Mouse (Mus musculus): ENCODE results near the gene Cul9. TPM values are rescaled to one million over a fixed set of nuclear protein-coding genes. Genes with fewer than 3 reads are reported as not detected.
"Not testable (repeated sequence)": the region's sequence is repeated elsewhere in the genome, so short reads cannot be mapped to it uniquely, and the experiment has no call there.

The Cul9 gene
- polyA plus RNA-seq, 1 experiment from 2014 or later, result 19.7 TPM

DNA sequence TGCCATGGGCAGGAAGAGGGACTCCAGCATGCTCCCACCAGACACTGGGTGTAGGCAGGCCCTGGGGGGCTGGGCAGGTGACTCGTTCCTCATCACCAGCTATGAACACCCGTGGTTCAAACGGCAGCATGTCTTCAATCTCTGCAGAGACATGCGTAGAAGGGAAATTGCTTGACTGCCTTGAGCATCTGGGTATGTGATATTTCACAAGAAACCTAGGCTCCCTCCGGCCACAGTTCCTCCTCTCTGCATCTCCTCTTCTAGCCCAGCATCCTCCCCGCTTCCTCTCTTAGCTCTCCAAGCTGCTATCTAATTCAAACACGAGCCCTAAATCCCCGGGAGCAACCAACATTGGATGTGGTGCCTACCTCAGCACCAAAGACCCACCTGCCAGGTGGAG is 40.1 kb upstream of the Cul9 start:
- no peak for ATAC-seq
- Histone ChIP-seq H3K4me2 (ENCODE audit: low read length) (no peak overlapping the region), H3K4me3 (ENCODE audit: low read length) (no peak overlapping the region), H3K4me1 (ENCODE audit: control insufficient read depth, insufficient read depth, low read depth, low read length) (no peaks in the 10 kb centered on the region), H3K36me3 (ENCODE audit: control insufficient read depth, insufficient read depth, low read length) (peaks cover 18% of the 10 kb centered on the region), H3K27me3 (replicated peaks; ENCODE audit: control insufficient read depth, insufficient read depth, low read length) (no peaks in the 10 kb centered on the region), H3K9me3 (ENCODE audit: control insufficient read depth, low read length) (no peaks in the 10 kb centered on the region), H3K9ac (ENCODE audit: low read depth, low read length) (no peak overlapping the region), H3K27ac (ENCODE audit: low read depth, low read length) (no peak overlapping the region)
- 93% methylated on average over 8 of the region's 8 CpGs for WGBS

DNA sequence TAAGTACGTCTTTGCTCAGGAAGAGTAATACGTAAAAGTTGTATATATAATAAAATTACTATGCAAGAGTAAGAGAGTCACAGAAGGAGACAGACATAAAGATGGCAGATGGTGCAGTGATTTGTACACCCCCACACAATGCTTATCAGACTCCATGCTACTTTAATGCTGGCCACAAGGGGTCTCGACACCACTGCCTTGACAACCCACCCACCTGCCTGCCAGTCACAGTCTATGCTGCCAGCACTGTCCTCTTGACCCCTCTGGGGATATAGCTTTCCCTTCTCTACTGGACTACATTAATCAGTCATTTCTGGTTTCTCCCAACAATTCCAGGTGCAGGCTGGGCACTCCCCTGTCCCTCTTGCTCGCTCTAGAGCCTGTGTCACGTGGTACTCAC is 32.5 kb upstream of the Cul9 start:
- H3K9ac ChIP-seq (ENCODE audit: low read depth, low read length), result no peak overlapping the region
- no peaks in the 10 kb centered on the region for H3K4me1 ChIP-seq (ENCODE audit: control insufficient read depth, insufficient read depth, low read depth, low read length)
- ATAC-seq, result peak; percentile 37; the same call in 1 of the 2 replicates
- H3K36me3 ChIP-seq (ENCODE audit: control insufficient read depth, insufficient read depth, low read length), result peaks cover 36% of the 10 kb centered on the region
- H3K9me3 ChIP-seq (ENCODE audit: control insufficient read depth, low read length), result no peaks in the 10 kb centered on the region
- H3K4me2 ChIP-seq (ENCODE audit: low read length), result no peak overlapping the region
- H3K4me3 ChIP-seq (ENCODE audit: low read length), result no peak overlapping the region
- no peaks in the 10 kb centered on the region for H3K27me3 ChIP-seq (replicated peaks; ENCODE audit: control insufficient read depth, insufficient read depth, low read length)
- WGBS, result 78% methylated on average over 5 of the region's 5 CpGs
- no peak overlapping the region for H3K27ac ChIP-seq (ENCODE audit: low read depth, low read length)

DNA sequence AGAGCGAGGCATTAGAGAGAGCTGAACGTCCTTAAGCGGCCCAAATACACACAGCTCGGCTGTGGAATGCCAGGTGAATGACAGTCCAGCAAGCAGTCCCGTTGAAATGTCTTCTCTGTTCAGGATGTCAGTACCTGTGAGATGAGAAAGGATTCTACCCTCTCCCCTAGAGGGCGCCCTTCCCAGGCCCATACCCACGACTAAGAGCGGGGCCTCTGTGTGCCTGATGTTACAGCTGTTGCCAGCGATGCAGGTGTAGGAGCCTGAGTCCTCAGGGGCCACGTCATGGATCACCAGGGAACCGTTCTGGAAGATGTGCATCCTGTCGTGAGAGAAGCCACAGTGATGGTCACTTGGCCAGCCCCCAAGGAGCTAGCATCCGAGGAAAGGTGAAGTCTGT is 29.9 kb upstream of the Cul9 start:
- H3K36me3 ChIP-seq (ENCODE audit: control insufficient read depth, insufficient read depth, low read length), result peaks cover 49% of the 10 kb centered on the region
- H3K27ac ChIP-seq (ENCODE audit: low read depth, low read length), result no peak overlapping the region
- WGBS, result 93% methylated on average over 13 of the region's 13 CpGs
- ATAC-seq, result no peak
- H3K27me3 ChIP-seq (replicated peaks; ENCODE audit: control insufficient read depth, insufficient read depth, low read length), result no peaks in the 10 kb centered on the region
- no peak overlapping the region for H3K9ac ChIP-seq (ENCODE audit: low read depth, low read length)
- H3K4me1 ChIP-seq (ENCODE audit: control insufficient read depth, insufficient read depth, low read depth, low read length), result no peaks in the 10 kb centered on the region
- no peak overlapping the region for H3K4me3 ChIP-seq (ENCODE audit: low read length)
- no peaks in the 10 kb centered on the region for H3K9me3 ChIP-seq (ENCODE audit: control insufficient read depth, low read length)
- no peak overlapping the region for H3K4me2 ChIP-seq (ENCODE audit: low read length)

DNA sequence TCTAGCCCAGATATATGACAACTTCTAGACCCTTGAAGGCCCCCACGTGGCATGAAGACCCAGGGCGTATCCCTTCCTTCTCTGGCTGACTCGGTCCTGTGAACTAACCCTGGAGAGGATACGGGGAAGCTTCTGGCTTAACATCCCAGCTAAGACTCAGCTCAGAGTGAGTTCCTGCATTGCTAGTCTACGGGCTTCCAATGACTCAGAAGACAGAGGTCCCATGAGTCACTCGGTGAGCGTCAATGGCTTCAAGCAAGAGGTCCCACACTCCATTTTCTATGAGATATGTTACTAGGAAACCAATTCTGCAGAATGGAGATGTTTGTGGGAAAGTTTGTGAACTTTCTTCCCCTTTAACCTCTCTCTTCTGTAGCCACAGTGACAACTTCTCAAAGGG is 28.3 kb upstream of the Cul9 start:
- ATAC-seq, result no peak
- H3K4me2 ChIP-seq (ENCODE audit: low read length), result no peak overlapping the region
- peaks cover 49% of the 10 kb centered on the region for H3K36me3 ChIP-seq (ENCODE audit: control insufficient read depth, insufficient read depth, low read length)
- H3K9ac ChIP-seq (ENCODE audit: low read depth, low read length), result no peak overlapping the region
- 94% methylated on average over 7 of the region's 7 CpGs for WGBS
- H3K27ac ChIP-seq (ENCODE audit: low read depth, low read length), result no peak overlapping the region
- no peak overlapping the region for H3K4me3 ChIP-seq (ENCODE audit: low read length)
- H3K9me3 ChIP-seq (ENCODE audit: control insufficient read depth, low read length), result no peaks in the 10 kb centered on the region
- H3K27me3 ChIP-seq (replicated peaks; ENCODE audit: control insufficient read depth, insufficient read depth, low read length), result no peaks in the 10 kb centered on the region
- no peaks in the 10 kb centered on the region for H3K4me1 ChIP-seq (ENCODE audit: control insufficient read depth, insufficient read depth, low read depth, low read length)

DNA sequence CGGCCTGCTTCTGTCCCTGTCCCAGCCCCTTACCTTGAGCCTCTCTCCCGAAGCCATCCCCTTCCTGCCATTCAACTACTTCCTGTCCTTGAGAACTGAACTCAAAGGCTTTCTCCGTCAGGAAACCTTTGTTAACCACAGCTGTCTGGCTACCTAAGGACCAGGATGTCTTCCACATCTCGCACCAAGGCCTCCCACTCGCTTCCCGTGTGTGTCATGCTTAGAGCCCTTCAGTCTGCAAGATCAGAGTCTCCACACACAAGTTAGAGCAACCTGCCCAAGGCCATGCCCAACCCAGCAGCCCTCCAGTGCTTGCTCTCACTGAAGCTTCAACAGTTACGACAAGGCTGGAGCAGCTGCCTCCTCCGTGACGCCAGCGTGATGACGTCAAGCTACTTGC is 24.8 kb upstream of the Cul9 start:
- peaks cover 42% of the 10 kb centered on the region for H3K36me3 ChIP-seq (ENCODE audit: control insufficient read depth, insufficient read depth, low read length)
- no peak for ATAC-seq

DNA sequence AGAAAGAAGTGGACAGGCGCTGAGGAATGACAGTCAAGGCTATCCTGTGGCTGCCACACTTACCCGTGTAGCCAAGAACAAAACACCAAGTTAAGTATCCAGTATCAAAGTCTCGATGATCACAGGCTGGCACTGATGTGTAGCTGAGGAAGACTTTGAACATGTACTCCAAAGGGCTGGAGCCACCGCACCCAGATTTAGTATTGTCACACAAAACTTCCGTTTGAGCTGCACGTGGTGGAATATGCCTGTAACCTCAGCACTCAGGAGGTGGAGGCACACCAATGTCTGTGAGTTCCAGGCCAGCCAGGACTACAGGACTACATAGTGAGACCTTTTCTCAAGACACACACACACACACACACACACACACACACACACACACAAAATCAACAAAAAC is 13.0 kb upstream of the Cul9 start:
- no peaks in the 10 kb centered on the region for H3K27me3 ChIP-seq (replicated peaks; ENCODE audit: control insufficient read depth, insufficient read depth, low read length)
- H3K4me2 ChIP-seq (ENCODE audit: low read length), result no peak overlapping the region
- H3K27ac ChIP-seq (ENCODE audit: low read depth, low read length), result no peak overlapping the region
- no peak for ATAC-seq
- H3K36me3 ChIP-seq (ENCODE audit: control insufficient read depth, insufficient read depth, low read length), result peaks cover 6% of the 10 kb centered on the region; the same call in 1 of the 2 replicates
- peaks cover 7% of the 10 kb centered on the region for H3K4me1 ChIP-seq (ENCODE audit: control insufficient read depth, insufficient read depth, low read depth, low read length)
- no peak overlapping the region for H3K9ac ChIP-seq (ENCODE audit: low read depth, low read length)
- no peaks in the 10 kb centered on the region for H3K9me3 ChIP-seq (ENCODE audit: control insufficient read depth, low read length)
- WGBS, result 85% methylated on average over 6 of the region's 6 CpGs
- H3K4me3 ChIP-seq (ENCODE audit: low read length), result no peak overlapping the region

More for the DNA sequence above, 24.8 kb upstream of the Cul9 start:
- H3K4me2 ChIP-seq (ENCODE audit: low read length), result no peak overlapping the region
- H3K4me1 ChIP-seq (ENCODE audit: control insufficient read depth, insufficient read depth, low read depth, low read length), result no peaks in the 10 kb centered on the region
- 92% methylated on average over 11 of the region's 11 CpGs for WGBS
- H3K9me3 ChIP-seq (ENCODE audit: control insufficient read depth, low read length), result no peaks in the 10 kb centered on the region
- H3K9ac ChIP-seq (ENCODE audit: low read depth, low read length), result no peak overlapping the region
- H3K27ac ChIP-seq (ENCODE audit: low read depth, low read length), result no peak overlapping the region
- H3K27me3 ChIP-seq (replicated peaks; ENCODE audit: control insufficient read depth, insufficient read depth, low read length), result no peaks in the 10 kb centered on the region
- no peak overlapping the region for H3K4me3 ChIP-seq (ENCODE audit: low read length)

DNA sequence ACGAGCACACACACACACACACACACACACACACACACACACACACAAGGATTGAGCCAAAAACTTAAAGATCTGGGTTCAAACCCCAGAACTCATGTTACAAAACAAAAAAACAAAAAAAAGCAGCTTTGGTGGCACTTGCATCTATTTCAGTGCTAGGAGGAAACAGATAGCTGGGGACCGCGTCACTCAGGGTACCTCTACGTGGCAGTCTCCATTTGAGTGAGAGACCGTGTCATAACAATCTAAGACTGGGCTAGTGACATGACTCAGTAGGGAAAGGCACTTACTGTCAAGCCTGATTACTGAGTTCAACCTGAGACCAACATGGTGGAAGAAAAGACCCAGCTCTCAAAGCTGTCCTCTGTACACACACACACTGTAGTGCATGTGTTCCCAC is 12.0 kb upstream of the Cul9 start:
- H3K27me3 ChIP-seq (replicated peaks; ENCODE audit: control insufficient read depth, insufficient read depth, low read length), result no peaks in the 10 kb centered on the region
- H3K36me3 ChIP-seq (ENCODE audit: control insufficient read depth, insufficient read depth, low read length), result no peaks in the 10 kb centered on the region
- no peak overlapping the region for H3K4me3 ChIP-seq (ENCODE audit: low read length)
- ATAC-seq, result no peak
- 88% methylated on average over 5 of the region's 5 CpGs for WGBS
- no peak overlapping the region for H3K9ac ChIP-seq (ENCODE audit: low read depth, low read length)
- H3K4me2 ChIP-seq (ENCODE audit: low read length), result no peak overlapping the region
- H3K4me1 ChIP-seq (ENCODE audit: control insufficient read depth, insufficient read depth, low read depth, low read length), result peaks cover 17% of the 10 kb centered on the region
- H3K9me3 ChIP-seq (ENCODE audit: control insufficient read depth, low read length), result no peaks in the 10 kb centered on the region
- no peak overlapping the region for H3K27ac ChIP-seq (ENCODE audit: low read depth, low read length)

DNA sequence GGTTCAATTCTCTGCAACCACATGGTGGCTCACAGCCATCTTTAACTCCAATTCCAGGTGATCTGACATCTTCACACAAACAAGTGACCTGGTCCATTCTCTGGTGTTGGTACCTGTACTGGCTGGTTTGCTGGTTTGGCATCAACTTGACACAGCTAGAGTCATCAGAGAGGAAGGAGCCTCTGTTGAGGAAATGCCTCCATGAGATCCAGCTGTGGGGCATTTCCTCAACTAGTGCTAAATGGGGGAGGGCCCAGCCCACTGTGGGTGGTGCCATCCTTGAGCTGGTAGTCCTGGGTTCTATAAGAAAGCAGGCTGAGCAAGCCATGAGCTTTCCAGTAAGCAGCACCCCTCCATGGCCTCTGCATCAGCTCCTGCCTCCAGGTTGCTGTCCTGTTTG is 11.1 kb upstream of the Cul9 start:
- H3K27ac ChIP-seq (ENCODE audit: low read depth, low read length); H3K4me2 ChIP-seq (ENCODE audit: low read length); H3K9me3 ChIP-seq (ENCODE audit: control insufficient read depth, low read length); H3K9ac ChIP-seq (ENCODE audit: low read depth, low read length); H3K36me3 ChIP-seq (ENCODE audit: control insufficient read depth, insufficient read depth, low read length); H3K27me3 ChIP-seq (replicated peaks; ENCODE audit: control insufficient read depth, insufficient read depth, low read length); H3K4me3 ChIP-seq (ENCODE audit: low read length); ATAC-seq: not testable (repeated sequence)
- H3K4me1 ChIP-seq (ENCODE audit: control insufficient read depth, insufficient read depth, low read depth, low read length), result peaks cover 25% of the 10 kb centered on the region

DNA sequence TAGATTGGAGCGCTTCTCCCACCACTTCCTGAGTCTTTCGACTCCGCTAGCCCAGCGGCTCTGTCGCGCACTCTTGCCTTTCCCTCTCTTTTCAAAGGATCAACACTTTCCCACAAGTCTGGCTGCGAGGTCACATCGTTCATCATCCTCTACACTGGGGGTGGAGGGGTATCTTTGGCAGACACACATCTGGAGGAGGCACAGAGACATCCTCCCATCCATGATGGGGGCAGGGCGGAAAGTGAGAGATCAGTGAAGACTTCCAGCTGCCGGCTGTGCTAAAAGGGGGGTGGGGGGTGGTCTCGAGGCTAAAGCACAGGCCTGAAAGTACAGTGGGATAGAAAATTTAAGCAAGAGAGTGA is 10.4 kb upstream of the Cul9 start:
- H3K27ac ChIP-seq (ENCODE audit: low read depth, low read length), result peak overlapping the region; percentile 85
- peak overlapping the region; percentile 99 for H3K4me3 ChIP-seq (ENCODE audit: low read length)
- H3K36me3 ChIP-seq (ENCODE audit: control insufficient read depth, insufficient read depth, low read length), result peaks cover 2% of the 10 kb centered on the region
- 1% methylated on average over 11 of the region's 11 CpGs for WGBS
- no peaks in the 10 kb centered on the region for H3K27me3 ChIP-seq (replicated peaks; ENCODE audit: control insufficient read depth, insufficient read depth, low read length)
- peaks cover 27% of the 10 kb centered on the region for H3K4me1 ChIP-seq (ENCODE audit: control insufficient read depth, insufficient read depth, low read depth, low read length)
- ATAC-seq, result peak; percentile 32; the same call in 1 of the 2 replicates
- peak overlapping the region; percentile 64 for H3K9ac ChIP-seq (ENCODE audit: low read depth, low read length)
- peak overlapping the region; percentile 88 for H3K4me2 ChIP-seq (ENCODE audit: low read length)
- no peaks in the 10 kb centered on the region for H3K9me3 ChIP-seq (ENCODE audit: control insufficient read depth, low read length)
